Mouse (Mus musculus) MEL (cell line): Measurements from ENCODE around the gene Azi2. TPM values are rescaled to one million over a fixed set of nuclear protein-coding genes. Genes with fewer than 3 reads are reported as not detected.

Experiments
- DNase-seq: peaks from one replicate; pipeline ENCODE4 v3.0.0; 2011; ENCODE audit warnings: low read depth, low spot score
- H3K27ac ChIP-seq: 2 replicates; pipeline ENCODE4 v1.5.1; 2012; ENCODE audit warnings: low read depth, mild to moderate bottlenecking, control low read depth, low read length, moderate library complexity; ENCODE audit not compliant: control insufficient read depth
- H3K27me3 ChIP-seq, 2 experiments: fragments of 150-350 bp in 1 of 2; sonication (generic) in 1 of 2; 2 replicates each; pipeline ENCODE4 v1.6.1; 2012; ENCODE audit warnings: low read length in 2 of 2, mild to moderate bottlenecking in 2 of 2, improper control_type of control experiment in 1 of 2, moderate library complexity in 1 of 2; ENCODE audit not compliant: insufficient read depth in 2 of 2, control insufficient read depth in 1 of 2
- H3K36me3 ChIP-seq, 2 experiments: 2 replicates each; pipeline ENCODE4 v1.6.1; 2012 to 2014; ENCODE audit warnings: low read length in 2 of 2, improper control_type of control experiment in 1 of 2, inconsistent platforms in 1 of 2, mild to moderate bottlenecking in 1 of 2; ENCODE audit not compliant: insufficient read depth in 2 of 2, control insufficient read depth in 1 of 2
- H3K4me1 ChIP-seq, 2 experiments: fragments of 150-350 bp in 1 of 2; sonication (generic) in 1 of 2; 2 replicates each; pipeline ENCODE4 v1.6.1; 2012; ENCODE audit warnings: low read length in 2 of 2, improper control_type of control experiment in 1 of 2, mild to moderate bottlenecking in 1 of 2; ENCODE audit not compliant: insufficient read depth in 2 of 2, control insufficient read depth in 1 of 2
- H3K4me3 ChIP-seq, 2 experiments: fragments of 150-350 bp in 1 of 2; sonication (generic) in 1 of 2; 2 replicates each; pipeline ENCODE4 v1.5.1; 2012; ENCODE audit warnings: low read depth in 2 of 2, low read length in 2 of 2, mild to moderate bottlenecking in 2 of 2, moderate library complexity in 2 of 2, control low read depth in 1 of 2, improper control_type of control experiment in 1 of 2; ENCODE audit not compliant: control insufficient read depth in 1 of 2, insufficient read depth in 1 of 2
- H3K79me2 ChIP-seq: 2 replicates; pipeline ENCODE4 v1.6.1; 2012; ENCODE audit warnings: mild to moderate bottlenecking, low read length, moderate library complexity; ENCODE audit not compliant: control insufficient read depth, poor library complexity, insufficient read depth
- H3K9ac ChIP-seq: 2 replicates; pipeline ENCODE4 v1.6.1; 2012; ENCODE audit warnings: low read depth, mild to moderate bottlenecking, control low read depth, low read length, moderate library complexity; ENCODE audit not compliant: control insufficient read depth, poor library complexity, severe bottlenecking
- H3K9me3 ChIP-seq: fragments of 150-350 bp; sonication (generic); replicated peaks from 2 replicates; pipeline ENCODE4 v1.6.1; 2012; ENCODE audit warnings: mild to moderate bottlenecking, low read length, improper control_type of control experiment, moderate library complexity; ENCODE audit not compliant: insufficient read depth
- BHLHE40 ChIP-seq: IDR thresholded peaks from 2 replicates; pipeline ENCODE4 v1.6.1; 2012; ENCODE audit warnings: low read depth, mild to moderate bottlenecking, inconsistent platforms, low read length, improper control_type of control experiment, borderline replicate concordance
- E2F4 ChIP-seq: IDR thresholded peaks from 2 replicates; pipeline ENCODE4 v1.6.1; 2011; ENCODE audit warnings: low read depth, low read length, improper control_type of control experiment, borderline replicate concordance
- ELF1 ChIP-seq: IDR thresholded peaks from 2 replicates; pipeline ENCODE4 v1.6.1; 2014; ENCODE audit warnings: low read depth, mild to moderate bottlenecking, inconsistent platforms, low read length, improper control_type of control experiment, moderate library complexity
- EP300 ChIP-seq, 2 experiments: IDR thresholded peaks; 2 replicates each; pipeline ENCODE4 v1.6.1; 2011; ENCODE audit warnings: improper control_type of control experiment in 2 of 2, low read length in 2 of 2, low read depth in 1 of 2, mild to moderate bottlenecking in 1 of 2
- ETS1 ChIP-seq: IDR thresholded peaks from 2 replicates; pipeline ENCODE4 v1.6.1; 2012; ENCODE audit warnings: low read depth, mild to moderate bottlenecking, inconsistent platforms, low read length, improper control_type of control experiment, moderate library complexity
- GABPA ChIP-seq: IDR thresholded peaks from 2 replicates; pipeline ENCODE4 v1.6.1; 2012; ENCODE audit warnings: low read depth, mild to moderate bottlenecking, inconsistent platforms, low read length, improper control_type of control experiment, moderate library complexity
- GATA1 ChIP-seq: IDR thresholded peaks from 2 replicates; pipeline ENCODE4 v1.6.1; 2011; ENCODE audit warnings: low read depth, low read length, improper control_type of control experiment
- MAFK ChIP-seq: IDR thresholded peaks from 2 replicates; pipeline ENCODE4 v1.6.1; 2011; ENCODE audit warnings: low read depth, mild to moderate bottlenecking, low read length, improper control_type of control experiment, borderline replicate concordance
- MEF2A ChIP-seq: IDR thresholded peaks from 2 replicates; pipeline ENCODE4 v1.6.1; 2014; ENCODE audit warnings: low read depth, mild to moderate bottlenecking, inconsistent platforms, low read length, improper control_type of control experiment; ENCODE audit not compliant: poor library complexity, insufficient replicate concordance, severe bottlenecking; ENCODE audit errors: extremely low read depth
- MXI1 ChIP-seq: IDR thresholded peaks from 2 replicates; pipeline ENCODE4 v1.6.1; 2011; ENCODE audit warnings: mild to moderate bottlenecking, low read depth, low read length, improper control_type of control experiment
- NRF1 ChIP-seq: IDR thresholded peaks from 2 replicates; pipeline ENCODE4 v1.6.1; 2014; ENCODE audit warnings: low read depth, mild to moderate bottlenecking, inconsistent platforms, low read length, improper control_type of control experiment, moderate library complexity; ENCODE audit not compliant: poor library complexity, insufficient read depth, severe bottlenecking
- POLR2A ChIP-seq, 2 experiments: IDR thresholded peaks; 2 replicates each; pipeline ENCODE4 v1.6.1; 2011 to 2012; ENCODE audit warnings: low read length in 2 of 2, mild to moderate bottlenecking in 2 of 2, control low read depth in 1 of 2, improper control_type of control experiment in 1 of 2, low read depth in 1 of 2, moderate library complexity in 1 of 2; ENCODE audit not compliant: control insufficient read depth in 1 of 2, insufficient read depth in 1 of 2, poor library complexity in 1 of 2
- POLR2AphosphoS5 ChIP-seq: IDR thresholded peaks from 2 replicates; pipeline ENCODE4 v1.6.1; 2012; ENCODE audit warnings: low read depth, borderline replicate concordance, mild to moderate bottlenecking, inconsistent platforms, low read length, moderate library complexity, mixed read lengths
- RAD21 ChIP-seq: IDR thresholded peaks from 2 replicates; pipeline ENCODE4 v1.6.1; 2011; ENCODE audit warnings: mild to moderate bottlenecking, low read depth, low read length, improper control_type of control experiment
- RCOR1 ChIP-seq: IDR thresholded peaks from 2 replicates; pipeline ENCODE4 v1.6.1; 2012; ENCODE audit warnings: low read depth, mild to moderate bottlenecking, inconsistent platforms, low read length, improper control_type of control experiment
- SMC3 ChIP-seq: IDR thresholded peaks from 2 replicates; pipeline ENCODE4 v1.6.1; 2011; ENCODE audit warnings: low read depth, low read length, improper control_type of control experiment
- TAL1 ChIP-seq: IDR thresholded peaks from 2 replicates; pipeline ENCODE4 v1.6.1; 2012; ENCODE audit warnings: mild to moderate bottlenecking, inconsistent platforms, low read length, moderate library complexity, mixed read lengths
- TBP ChIP-seq: IDR thresholded peaks from 2 replicates; pipeline ENCODE4 v1.8.0; 2011; ENCODE audit warnings: low read depth, low read length, improper control_type of control experiment
- UBTF ChIP-seq: IDR thresholded peaks from 2 replicates; pipeline ENCODE4 v1.6.1; 2012; ENCODE audit warnings: low read depth, mild to moderate bottlenecking, inconsistent platforms, low read length, improper control_type of control experiment, moderate library complexity, borderline replicate concordance; ENCODE audit not compliant: insufficient read depth
- ZC3H11A ChIP-seq: IDR thresholded peaks from 2 replicates; pipeline ENCODE4 v1.6.1; 2012; ENCODE audit warnings: low read depth, mild to moderate bottlenecking, inconsistent platforms, low read length, improper control_type of control experiment
- ZMIZ1 ChIP-seq: IDR thresholded peaks from 2 replicates; pipeline ENCODE4 v1.6.1; 2012; ENCODE audit warnings: low read depth, mild to moderate bottlenecking, inconsistent platforms, low read length, improper control_type of control experiment, moderate library complexity
- ZNF384 ChIP-seq: IDR thresholded peaks from 2 replicates; pipeline ENCODE4 v1.6.1; 2012; ENCODE audit warnings: low read depth, mild to moderate bottlenecking, inconsistent platforms, low read length, improper control_type of control experiment
- polyA plus RNA-seq, 2 experiments: library from polyadenylated mRNA; stranded (reverse) in 1 of 2; unstranded in 1 of 2; fragments of >175 nt in 1 of 2; fragments of >200 nt in 1 of 2; gene quantifications; 2 replicates each; pipeline versions ENCODE4 v1.2.1 to v1.2.4; 2012; ENCODE audit warnings: low replicate concordance in 2 of 2, low read depth in 1 of 2; ENCODE audit not compliant: insufficient read length in 2 of 2, insufficient read depth in 1 of 2, missing spikeins in 1 of 2
- total RNA-seq: library from RNA; depleted of rRNA; stranded (reverse); fragments of 300-350 nt; gene quantifications from 2 replicates; pipeline ENCODE4 v1.2.3, GENCODE M21; 2012

Azi2 gene
- total and polyA plus RNA-seq, 3 experiments = 51.8 to 546 (median 60.7) TPM

DNA sequence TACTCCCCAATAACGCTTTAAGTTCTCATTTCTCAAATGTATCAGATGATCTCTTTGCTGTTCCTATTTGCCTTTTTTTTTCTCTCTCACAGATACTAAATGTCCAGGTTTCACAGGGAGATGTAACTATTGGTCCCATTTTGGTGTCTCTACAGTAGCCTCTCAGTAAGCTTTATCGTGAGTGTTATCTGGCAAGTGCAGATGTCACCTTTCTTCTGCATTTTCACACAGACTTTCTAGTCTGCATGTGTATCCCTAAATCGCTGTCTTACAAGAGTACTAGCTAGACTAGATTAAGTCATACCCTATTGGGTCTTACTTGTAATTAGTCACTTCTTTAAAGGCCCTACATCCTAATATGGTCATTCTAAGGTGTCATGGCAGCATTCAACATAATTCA is 27.4 kb upstream of the Azi2 start (continued):
- TF ChIP-seq SMC3 = no peak
- TF ChIP-seq MXI1 = 0 out of 2 replicates have a peak, but pooled peaks have one; percentile 30
- TF ChIP-seq ZC3H11A = no peak
- no peak for TF ChIP-seq ELF1
- TF ChIP-seq TAL1 = peak; percentile 91
- no peak for TF ChIP-seq UBTF

- H3K79me2 ChIP-seq = no peaks in the 10 kb centered on the region
- H3K27me3 ChIP-seq = no peaks in the 10 kb centered on the region
- H3K4me3 ChIP-seq = no peak overlapping the region
- no peak overlapping the region for H3K9ac ChIP-seq
- no peak for DNase-seq
- no peak overlapping the region for H3K27ac ChIP-seq
- peaks cover 2 to 4% of the 10 kb centered on the region in 2 experiments for H3K4me1 ChIP-seq
- peaks cover 0 to 10% of the 10 kb centered on the region in 2 experiments; a peak in 2 of 4 replicates for H3K36me3 ChIP-seq
- no peaks in the 10 kb centered on the region for H3K9me3 ChIP-seq
- TF ChIP-seq EP300 (IDR thresholded peaks at IDR 0.05; ENCODE audit: low read depth in 1 of 2, low read length in 2 of 2) = 0 out of 4 replicates have a peak, but pooled peaks have one; percentile 8 to 19
- TF ChIP-seq POLR2A (IDR thresholded peaks at IDR 0.05; ENCODE audit: control insufficient read depth in 1 of 2, insufficient read depth in 1 of 2, low read depth in 1 of 2, low read length in 2 of 2, poor library complexity in 1 of 2) = no peak
- TF ChIP-seq RAD21 = no peak
- TF ChIP-seq ZMIZ1 = no peak
- no peak for TF ChIP-seq ZNF384
- no peak for TF ChIP-seq GABPA
- TF ChIP-seq ETS1 = 0 out of 2 replicates have a peak, but pooled peaks have one; percentile 21
- no peak for TF ChIP-seq E2F4
- peak; percentile 36; the same call in 1 of the 2 replicates for TF ChIP-seq GATA1
- TF ChIP-seq MEF2A = no peak
- TF ChIP-seq BHLHE40 = no peak
- TF ChIP-seq RCOR1 = no peak
- no peak for TF ChIP-seq TBP
- no peak for TF ChIP-seq POLR2AphosphoS5
- TF ChIP-seq NRF1 = no peak
- TF ChIP-seq MAFK = peak; percentile 72; the same call in 1 of the 2 replicates
- TF ChIP-seq, all 39 proteins: peak for 4
Observed at GRCm38 (mm10) chr9:118024966-118025365, 15.3 kb upstream of the Azi2 start.
